Mouse (Mus musculus) A20 (cell line): ENCODE data around the gene Cpne2.
A peak's percentile ranks its signal among the peaks of the same experiment; 100 is the strongest.

Source experiments
- DNase-seq: peaks from one replicate; pipeline ENCODE4 v3.0.0-alpha.2; 2011; ENCODE audit warnings: low read depth, low spot score

The Cpne2 gene

GRCm38 (mm10) chr8:94532873-94533671 lies at the start of gene Cpne2:
TSS of gene Cpne2 (plus strand) at chr8:94532990.
- no peak for DNase-seq

- DNase-seq, result no peak
Measured at GRCm38 (mm10) chr8:94485288-94485687, 47.5 kb upstream of the Cpne2 start.

- peak; percentile 49 for DNase-seq
Measured at GRCm38 (mm10) chr8:94485882-94486281, 46.9 kb upstream of the Cpne2 start.

- DNase-seq, result no peak
Measured at GRCm38 (mm10) chr8:94488016-94488415, 44.8 kb upstream of the Cpne2 start.

- DNase-seq, result no peak
Measured at GRCm38 (mm10) chr8:94489809-94490483, 42.8 kb upstream of the Cpne2 start.

- DNase-seq, result peak; percentile 82
Measured at GRCm38 (mm10) chr8:94492021-94492681, 40.6 kb upstream of the Cpne2 start.

GRCm38 (mm10) chr8:94493240-94493639 lies 39.5 kb upstream of the Cpne2 start:
- DNase-seq, result no peak

- no peak for DNase-seq
Measured at GRCm38 (mm10) chr8:94515430-94516208, 17.2 kb upstream of the Cpne2 start.

GRCm38 (mm10) chr8:94516209-94516593 lies 16.6 kb upstream of the Cpne2 start:
- no peak for DNase-seq

GRCm38 (mm10) chr8:94516766-94517165 lies 16.0 kb upstream of the Cpne2 start:
- no peak for DNase-seq

GRCm38 (mm10) chr8:94518331-94518730 lies 14.5 kb upstream of the Cpne2 start:
- DNase-seq, result no peak

- DNase-seq, result no peak
Measured at GRCm38 (mm10) chr8:94519021-94519420, 13.8 kb upstream of the Cpne2 start.

- DNase-seq, result no peak
Measured at GRCm38 (mm10) chr8:94521481-94521880, 11.3 kb upstream of the Cpne2 start.

GRCm38 (mm10) chr8:94522482-94522881 lies 10.3 kb upstream of the Cpne2 start:
- no peak for DNase-seq

GRCm38 (mm10) chr8:94524554-94524953 lies 8.2 kb upstream of the Cpne2 start:
- DNase-seq, result no peak

GRCm38 (mm10) chr8:94527178-94527577 lies 5.6 kb upstream of the Cpne2 start:
- DNase-seq, result no peak

GRCm38 (mm10) chr8:94528245-94528644 lies 4.5 kb upstream of the Cpne2 start:
- peak; percentile 62 for DNase-seq

GRCm38 (mm10) chr8:94529875-94530274 lies 2.9 kb upstream of the Cpne2 start:
- DNase-seq, result no peak

GRCm38 (mm10) chr8:94530643-94531042 lies 2.1 kb upstream of the Cpne2 start:
- no peak for DNase-seq

GRCm38 (mm10) chr8:94532000-94532399 lies 790 bp upstream of the Cpne2 start:
- no peak for DNase-seq

- no peak for DNase-seq
Measured at GRCm38 (mm10) chr8:94532525-94532872, 291 bp upstream of the Cpne2 start.

- DNase-seq, result no peak
Measured at GRCm38 (mm10) chr8:94534612-94535011, 1.8 kb downstream of the Cpne2 start.
